Comparison of ENCODE assay signal across 31 mouse cellular contexts in the genomic region with DNA sequence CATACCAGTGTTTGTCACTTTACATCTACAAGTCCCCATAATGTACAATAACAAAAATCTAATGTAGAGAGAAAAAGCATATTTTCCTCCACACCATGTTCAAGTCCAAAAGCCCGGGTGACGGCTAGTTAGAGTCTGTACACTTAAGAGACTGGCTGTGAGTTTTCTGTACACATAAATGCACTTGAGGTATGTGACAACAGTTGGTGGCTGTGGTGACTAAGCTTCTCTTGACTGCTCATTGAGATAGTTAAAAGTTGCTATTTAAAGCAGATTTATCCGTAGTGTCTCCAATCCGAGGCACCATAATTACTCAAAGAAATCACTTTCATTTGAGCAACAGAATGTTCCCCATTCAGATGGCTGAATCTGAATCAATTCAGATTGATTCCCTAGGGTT.
A peak's percentile ranks its signal among the peaks of the same experiment; 100 is the strongest.
DNase-seq lines count a peak whose midpoint lies in the region; ATAC-seq and TF ChIP-seq lines count a peak whose summit lies in the region.
"Had no signal": no experiment of that assay in that cellular context is flagged by ENCODE, and none has a peak within 500 bp of the region (broad histone marks: within the 10 kb centered on the region; RNA-seq: fewer than 3 reads in every experiment).

No protein-coding gene starts in this region.

- H3K4me1 ChIP-seq in heart, embryonic 14.5 days (ENCODE audit: control insufficient read depth in 2 of 2, insufficient read depth in 2 of 2, low read length in 2 of 2), result peaks cover 4 to 12% of the 10 kb centered on the region in 2 experiments
- 0 out of 2 replicates have a peak, but pooled peaks cover 3% of the 10 kb centered on the region for H3K4me1 ChIP-seq in heart, embryonic 11.5 days (ENCODE audit: control insufficient read depth, insufficient read depth, low read length)
- no peaks in the 10 kb centered on the region; the same call in 1 of the 2 replicates for H3K4me1 ChIP-seq in lung, postnatal 0 days (ENCODE audit: insufficient read depth, low read depth, low read length)
- no peaks in the 10 kb centered on the region; the same call in 1 of the 2 replicates for H3K4me1 ChIP-seq in intestine, postnatal 0 days (replicated peaks; ENCODE audit: control insufficient read depth, insufficient read depth, low read length)
- H3K4me1 ChIP-seq: embryonic facial prominence, embryonic 10.5 days; embryonic facial prominence, embryonic 13.5 days; forebrain, embryonic 12.5 days; forebrain, embryonic 15.5 days had no signal

- peak; percentile 53 for DNase-seq in lung, postnatal 0 days (ENCODE audit: low spot score)
- DNase-seq in lung, postnatal 10 days, result no peak
- DNase-seq in Muller cell, postnatal 12 days (ENCODE audit: inconsistent ontology term), result peak; percentile 68
- no peak for DNase-seq in Patski (ENCODE audit: low read depth, low spot score)
- DNase-seq: adrenal gland, postnatal 10 days; adrenal gland, postnatal 36 days; cerebellum, adult 11-12 months; cerebellum, adult 8-10 months; cerebellum, postnatal 10 days; cerebellum, postnatal 36 days; embryo, embryonic 11 days; gastrocnemius, adult 2 months; gastrocnemius, postnatal 14 days; heart, adult 18-20 months; heart, postnatal 14 days; heart, postnatal 4 days; kidney, adult 2 months had no signal

- TF ChIP-seq EP300 in lung, postnatal 0 days (IDR thresholded peaks at IDR 0.05), result peak; percentile 33; the same call in 1 of the 2 replicates

- H3K27me3 ChIP-seq in heart, embryonic 14.5 days (ENCODE audit: control insufficient read depth, insufficient read depth, low read length), result no peaks in the 10 kb centered on the region
- H3K27me3 ChIP-seq in heart, embryonic 11.5 days (ENCODE audit: control insufficient read depth, insufficient read depth, low read length), result no peaks in the 10 kb centered on the region
- H3K27me3 ChIP-seq in lung, postnatal 0 days (replicated peaks; ENCODE audit: insufficient read depth, low read length), result no peaks in the 10 kb centered on the region
- H3K27me3 ChIP-seq in Patski, result no peaks in the 10 kb centered on the region
- H3K27me3 ChIP-seq in intestine, postnatal 0 days (replicated peaks; ENCODE audit: control insufficient read depth, insufficient read depth, low read length), result no peaks in the 10 kb centered on the region
- H3K27me3 ChIP-seq: embryonic facial prominence, embryonic 13.5 days; forebrain, embryonic 15.5 days; heart, embryonic 12.5 days had no signal

- POLR2A ChIA-PET in Patski (lab: Charles Lee), result no interaction called here

- no peak for TF ChIP-seq CTCF in lung, postnatal 0 days (IDR thresholded peaks at IDR 0.05)
- TF ChIP-seq CTCF in Patski (IDR thresholded peaks at IDR 0.05), result no peak
- TF ChIP-seq CTCF in intestine, postnatal 0 days (IDR thresholded peaks at IDR 0.05; ENCODE audit: low read depth), result no peak

- CTCF ChIA-PET in Patski (lab: Charles Lee), result interaction anchor here (1.1 to 1.6 kb wide), 2 partner anchors 38 to 146 kb away, joined by 3 to 4 read pairs; no protein-coding TSS in a partner anchor

- peak overlapping the region; percentile 31; the same call in 1 of the 2 replicates for H3K4me2 ChIP-seq in heart, embryonic 14.5 days (ENCODE audit: low read length)
- H3K4me2 ChIP-seq in heart, embryonic 11.5 days, result no peak overlapping the region
- H3K4me2 ChIP-seq in lung, postnatal 0 days (replicated peaks; ENCODE audit: low read depth, low read length), result no peak overlapping the region; the same call in 1 of the 2 replicates
- no peak overlapping the region for H3K4me2 ChIP-seq in intestine, postnatal 0 days (replicated peaks; ENCODE audit: low read depth)
- H3K4me2 ChIP-seq: embryonic facial prominence, embryonic 13.5 days; forebrain, embryonic 12.5 days; forebrain, embryonic 15.5 days; heart, embryonic 12.5 days; hindbrain, embryonic 14.5 days had no signal

- no peaks in the 10 kb centered on the region for H3K9me3 ChIP-seq in heart, embryonic 14.5 days (ENCODE audit: control insufficient read depth, low read length)
- H3K9me3 ChIP-seq in heart, embryonic 11.5 days (replicated peaks; ENCODE audit: control insufficient read depth, low read length), result no peaks in the 10 kb centered on the region
- H3K9me3 ChIP-seq in lung, postnatal 0 days (ENCODE audit: low read length), result no peaks in the 10 kb centered on the region
- H3K9me3 ChIP-seq in intestine, postnatal 0 days (ENCODE audit: control insufficient read depth), result no peaks in the 10 kb centered on the region
- H3K9me3 ChIP-seq: embryonic facial prominence, embryonic 10.5 days; embryonic facial prominence, embryonic 13.5 days; forebrain, embryonic 12.5 days; forebrain, embryonic 15.5 days; heart, embryonic 12.5 days had no signal

- H3K9ac ChIP-seq in heart, embryonic 14.5 days (ENCODE audit: low read length), result no peak overlapping the region
- no peak overlapping the region for H3K9ac ChIP-seq in heart, embryonic 11.5 days (ENCODE audit: low read depth, low read length)
- no peak overlapping the region for H3K9ac ChIP-seq in lung, postnatal 0 days (replicated peaks; ENCODE audit: low read depth)
- no peak overlapping the region for H3K9ac ChIP-seq in intestine, postnatal 0 days (ENCODE audit: low read depth, low read length)
- H3K9ac ChIP-seq: embryonic facial prominence, embryonic 13.5 days; forebrain, embryonic 12.5 days; forebrain, embryonic 15.5 days; heart, embryonic 12.5 days; hindbrain, embryonic 14.5 days had no signal

- H3K36me3 ChIP-seq in heart, embryonic 14.5 days (ENCODE audit: control insufficient read depth, insufficient read depth, low read length), result no peaks in the 10 kb centered on the region
- no peaks in the 10 kb centered on the region for H3K36me3 ChIP-seq in heart, embryonic 11.5 days (ENCODE audit: control insufficient read depth, insufficient read depth, low read length)
- H3K36me3 ChIP-seq in lung, postnatal 0 days (ENCODE audit: insufficient read depth, low read length), result no peaks in the 10 kb centered on the region
- H3K36me3 ChIP-seq in intestine, postnatal 0 days (ENCODE audit: control insufficient read depth, insufficient read depth), result no peaks in the 10 kb centered on the region
- H3K36me3 ChIP-seq: embryonic facial prominence, embryonic 10.5 days; embryonic facial prominence, embryonic 13.5 days; forebrain, embryonic 12.5 days; forebrain, embryonic 15.5 days; heart, embryonic 12.5 days had no signal

- no peak overlapping the region for H3K4me3 ChIP-seq in heart, embryonic 14.5 days (ENCODE audit: control insufficient read depth in 1 of 2, insufficient read depth in 1 of 2, low read depth in 1 of 2, low read length in 2 of 2)
- H3K4me3 ChIP-seq in heart, embryonic 11.5 days (ENCODE audit: low read depth, low read length), result no peak overlapping the region
- H3K4me3 ChIP-seq in lung, postnatal 0 days (ENCODE audit: low read depth, low read length), result no peak overlapping the region
- no peak overlapping the region for H3K4me3 ChIP-seq in intestine, postnatal 0 days (ENCODE audit: low read depth, low read length)
- H3K4me3 ChIP-seq: embryonic facial prominence, embryonic 10.5 days; embryonic facial prominence, embryonic 13.5 days; erythroblast, embryonic 14.5 days; forebrain, embryonic 12.5 days; forebrain, embryonic 15.5 days; gastrocnemius, adult 2 months; heart, embryonic 12.5 days had no signal

- WGBS in heart, embryonic 14.5 days, result 35% methylated on average over 4 of the region's 4 CpGs
- WGBS in heart, embryonic 11.5 days (ENCODE audit: insufficient replicate concordance), result 67% methylated on average over 4 of the region's 4 CpGs
- 40% methylated on average over 4 of the region's 4 CpGs for WGBS in lung, postnatal 0 days
- 86% methylated on average over 4 of the region's 4 CpGs for WGBS in intestine, postnatal 0 days

- no peak for ATAC-seq in heart, embryonic 14.5 days (ENCODE audit: insufficient number of reproducible peaks, insufficient read depth, low FRiP score, low read depth)
- ATAC-seq in heart, embryonic 11.5 days (replicated peaks; ENCODE audit: insufficient number of reproducible peaks, low FRiP score, low TSS enrichment), result no peak
- no peak; the same call in 1 of the 2 replicates for ATAC-seq in lung, postnatal 0 days
- peak; percentile 26 for ATAC-seq in Patski
- ATAC-seq in intestine, postnatal 0 days, result no peak
- ATAC-seq: CD4-positive, CD25-positive, alpha-beta regulatory T cell, adult 4 months; forebrain, embryonic 15.5 days; hindbrain, postnatal 0 days; inflammation-experienced regulatory T-cells, adult 6 months; intestine, embryonic 16.5 days had no signal

- H3K27ac ChIP-seq in heart, embryonic 14.5 days (replicated peaks in 1 of 2; ENCODE audit: control insufficient read depth in 1 of 2, insufficient read depth in 1 of 2, low read depth in 2 of 2, low read length in 2 of 2), result peak overlapping the region; percentile 17 to 24; a peak in 2 of 4 replicates
- H3K27ac ChIP-seq in heart, embryonic 11.5 days (ENCODE audit: low read depth, low read length), result no peak overlapping the region
- no peak overlapping the region for H3K27ac ChIP-seq in lung, postnatal 0 days (ENCODE audit: low read length)
- no peak overlapping the region for H3K27ac ChIP-seq in intestine, postnatal 0 days (ENCODE audit: low read depth, low read length)
- H3K27ac ChIP-seq: embryonic facial prominence, embryonic 10.5 days; embryonic facial prominence, embryonic 13.5 days; forebrain, embryonic 12.5 days; forebrain, embryonic 15.5 days; gastrocnemius, adult 2 months; hindbrain, embryonic 14.5 days; hindbrain, postnatal 0 days had no signal

- in situ Hi-C loops in Patski (cut with MboI; ENCODE audit: low pct_unique_long_range_greater_than_20kb), result no loop called here

Comparison
In these comparisons a context has a peak if more than half of its experiments do, and no peak if none do; other contexts are left out.
1. H3K27ac ChIP-seq: peak in heart, embryonic 14.5 days (2 of 2); none in heart, embryonic 11.5 days (single experiment), lung, postnatal 0 days (single experiment) and intestine, postnatal 0 days (single experiment).
2. DNase-seq: peak in lung, postnatal 0 days (single experiment) and Muller cell, postnatal 12 days (single experiment); none in lung, postnatal 10 days (single experiment) and Patski (single experiment).